Mouse (Mus musculus) adrenal gland, adult 18-20 months (tissue): ENCODE results near the gene Tldc2. TPM values are rescaled to one million over a fixed set of nuclear protein-coding genes. Genes with fewer than 3 reads are reported as not detected.

Experiments used
- total RNA-seq, 2 experiments: library from RNA; stranded (reverse); gene quantifications; 1 replicate in 1 of 2; 2 replicates in 1 of 2; pipeline ENCODE4 v1.2.3; 2021

The Tldc2 gene
- total RNA-seq, 2 experiments from 2014 or later, result not detected

Other genes starting within 250 kb of the Tldc2 start
- 1 to 10 TPM; 2.0 to 2.1 TPM for gene Tgif2, start 247.0 kb upstream of the Tldc2 start, total RNA-seq
- gene 4930518I15Rik, start 229.1 kb upstream of the Tldc2 start, total RNA-seq, result 1 to 10 TPM; 2.5 to 3.8 TPM
- 100 to 1,000 TPM; 223 to 330 TPM for gene Rab5if, start 223.9 kb upstream of the Tldc2 start, total RNA-seq
- gene Sla2, start 199.9 kb upstream of the Tldc2 start, total RNA-seq, result under 1 TPM in 1 of 2 experiments, not detected in 1; 0.22 TPM
- gene Ndrg3, start 95.0 kb upstream of the Tldc2 start, total RNA-seq, result 10 to 100 TPM; 61.0 to 87.7 TPM
- gene Dsn1, start 79.9 kb upstream of the Tldc2 start, total RNA-seq, result 1 to 10 TPM; 2.8 to 3.8 TPM
- gene Soga1, start 7.8 kb upstream of the Tldc2 start, total RNA-seq, result 10 to 100 TPM; 31.4 to 36.2 TPM
- 10 to 100 TPM; 19.1 to 32.1 TPM for gene Samhd1, start 48.2 kb downstream of the Tldc2 start, total RNA-seq
- gene Rbl1, start 117.5 kb downstream of the Tldc2 start, total RNA-seq, result 1 to 10 TPM; 2.8 to 3.7 TPM
- gene Rpn2, start 192.0 kb downstream of the Tldc2 start, total RNA-seq, result 100 to 1,000 TPM; 254 to 289 TPM
- under 1 TPM; 0.35 to 0.76 TPM for gene Mroh8, start 192.5 kb downstream of the Tldc2 start, total RNA-seq